Mouse (Mus musculus) heart, embryonic 11.5 days (tissue): ENCODE data around the gene Olfr57. TPM values are rescaled to one million over a fixed set of nuclear protein-coding genes. Genes with fewer than 3 reads are reported as not detected.
"Not testable (repeated sequence)": the region's sequence is repeated elsewhere in the genome, so short reads cannot be mapped to it uniquely, and the experiment has no call there.

Source experiments
- ATAC-seq: fragments of 200-750 bp; cut with Nextera tagmentation; replicated peaks from 2 replicates; pipeline ENCODE4 v1.8.0; 2017; ENCODE audit warnings: moderate library complexity; ENCODE audit not compliant: insufficient number of reproducible peaks, low FRiP score, low TSS enrichment
- H3K27ac ChIP-seq: fragments of 300-500 bp; sonication (generic); 2 replicates; pipeline ENCODE4 v1.5.1; 2014; ENCODE audit warnings: mild to moderate bottlenecking, low read depth, low read length
- H3K27me3 ChIP-seq: fragments of 300-500 bp; sonication (generic); 2 replicates; pipeline ENCODE4 v1.6.1; 2014; ENCODE audit warnings: mild to moderate bottlenecking, low read length, mixed read lengths; ENCODE audit not compliant: control insufficient read depth, insufficient read depth
- H3K36me3 ChIP-seq: fragments of 300-500 bp; sonication (generic); 2 replicates; pipeline ENCODE4 v1.6.1; 2014; ENCODE audit warnings: mild to moderate bottlenecking, low read length, moderate library complexity, mixed read lengths; ENCODE audit not compliant: control insufficient read depth, insufficient read depth
- H3K4me1 ChIP-seq: fragments of 300-500 bp; sonication (generic); 2 replicates; pipeline ENCODE4 v1.6.1; 2014; ENCODE audit warnings: low read length; ENCODE audit not compliant: control insufficient read depth, insufficient read depth
- H3K4me2 ChIP-seq: fragments of 300-500 bp; sonication (generic); 2 replicates; pipeline ENCODE4 v1.6.1; 2014; ENCODE audit warnings: mild to moderate bottlenecking, moderate library complexity
- H3K4me3 ChIP-seq: fragments of 300-500 bp; sonication (generic); 2 replicates; pipeline ENCODE4 v1.5.1; 2014; ENCODE audit warnings: low read depth, low read length
- H3K9ac ChIP-seq: fragments of 300-500 bp; sonication (generic); 2 replicates; pipeline ENCODE4 v1.6.1; 2014; ENCODE audit warnings: mild to moderate bottlenecking, low read depth, low read length, moderate library complexity
- H3K9me3 ChIP-seq: fragments of 300-500 bp; sonication (generic); replicated peaks from 2 replicates; pipeline ENCODE4 v1.6.1; 2016; ENCODE audit warnings: low read length; ENCODE audit not compliant: control insufficient read depth
- WGBS: fragments of 180-500 bp; shearing (Covaris S2); extraction: QIAGEN DNeasy Blood & Tissue Kit; methylation state at CpG from one replicate; pipeline ENCODE4 v1.1.7; 2014; ENCODE audit not compliant: insufficient replicate concordance; 5-methylcytosine and 5-hydroxymethylcytosine counted together
- polyA plus RNA-seq: library from polyadenylated mRNA; unstranded; fragments of >200 nt; fragmentation: Nextera tagmentation; extraction: Ambion mirVana; gene quantifications from 2 replicates; pipeline ENCODE4 v1.2.1, GENCODE M21; 2014

Olfr57 gene
- polyA plus RNA-seq = not detected in 2 replicates

DNA sequence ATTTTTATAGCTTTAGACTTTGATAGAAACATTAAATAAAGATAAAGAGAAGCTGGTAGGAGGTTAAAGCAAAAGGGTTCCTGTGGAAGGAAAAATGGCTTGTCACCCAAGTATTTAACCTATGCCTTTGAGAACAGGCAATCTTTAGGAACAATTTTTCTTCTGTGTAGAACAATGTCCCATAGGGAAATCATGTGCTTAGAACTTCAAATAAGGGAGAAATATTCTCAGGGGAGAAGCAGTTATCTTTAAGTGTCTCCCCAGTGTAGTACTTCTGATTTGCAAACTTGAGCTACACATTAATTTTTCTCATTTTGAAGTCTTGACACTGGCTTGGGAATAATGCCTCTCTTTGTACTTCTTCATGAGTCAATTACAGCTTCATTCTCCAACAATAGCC is at the start of gene Olfr57:
TSS of gene Olfr57 (plus strand) at position 301 of the 400 bp plus-strand sequence.
- H3K27ac ChIP-seq = no peak within 1 kb of the TSS
- H3K27me3 ChIP-seq = no peaks in the 10 kb centered on the region
- H3K4me3 ChIP-seq = no peak within 1 kb of the TSS
- no peak within 1 kb of the TSS for H3K9ac ChIP-seq
- H3K9me3 ChIP-seq = no peaks in the 10 kb centered on the region
- H3K36me3 ChIP-seq = no peaks in the 10 kb centered on the region
- no peaks in the 10 kb centered on the region for H3K4me1 ChIP-seq
- ATAC-seq = no peak
- H3K4me2 ChIP-seq = no peak within 1 kb of the TSS

DNA sequence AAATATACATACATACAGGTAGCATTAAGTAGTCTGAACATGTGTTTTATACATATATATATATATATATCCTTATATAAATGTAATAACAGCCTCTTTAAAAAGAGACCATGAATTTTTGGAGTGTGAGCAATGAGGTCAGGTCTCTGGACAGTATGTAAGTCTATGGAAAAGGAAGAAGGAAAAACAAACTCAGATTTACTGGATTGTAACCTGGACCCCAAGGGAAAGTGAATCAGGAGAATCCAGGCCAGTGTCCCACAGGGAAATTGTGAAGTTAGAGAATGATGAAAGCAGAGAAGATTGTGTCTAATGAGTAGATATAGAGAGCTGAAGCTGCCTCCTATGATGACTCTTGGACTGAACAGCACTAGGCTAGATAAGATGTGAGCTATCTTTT is 47.8 kb upstream of the Olfr57 start, which contains the start of gene Olfr1352:
TSS of gene Olfr1352 (plus strand) at position 301 of the 400 bp plus-strand sequence.
- no peak within 1 kb of the TSS for H3K9ac ChIP-seq
- ATAC-seq = no peak

DNA sequence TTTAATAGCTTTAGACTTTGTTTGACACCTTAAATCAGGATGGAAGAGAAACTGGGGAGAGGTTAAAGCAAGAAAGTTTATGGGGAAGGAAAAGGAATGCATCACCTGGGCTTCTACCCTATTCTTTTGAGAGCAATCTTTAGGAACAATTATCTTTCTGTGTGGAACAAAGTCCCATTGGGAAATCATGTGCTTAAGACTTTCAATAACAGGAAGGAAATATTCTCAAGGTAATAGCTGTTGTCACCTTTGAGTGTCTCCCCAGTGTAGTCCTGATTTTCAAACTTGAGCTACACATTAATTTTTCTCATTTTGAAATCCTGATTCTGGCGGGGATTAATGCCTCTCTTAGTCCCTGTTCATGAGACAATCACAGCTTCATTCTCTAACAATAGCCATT is 16.4 kb upstream of the Olfr57 start, which contains the start of gene Olfr1351:
TSS of gene Olfr1351 (plus strand) at position 301 of the 400 bp plus-strand sequence.
- Histone ChIP-seq H3K27me3 (no peaks in the 10 kb centered on the region), H3K4me1 (no peaks in the 10 kb centered on the region), H3K9me3 (no peaks in the 10 kb centered on the region), H3K27ac (no peak within 1 kb of the TSS), H3K9ac (no peak within 1 kb of the TSS), H3K4me2 (no peak within 1 kb of the TSS), H3K4me3 (no peak within 1 kb of the TSS), H3K36me3 (no peaks in the 10 kb centered on the region)
- 56% methylated on average over 1 of the region's 1 CpGs for WGBS
- no peak for ATAC-seq

More for the DNA sequence above, 47.8 kb upstream of the Olfr57 start, which contains the start of gene Olfr1352:
- H3K36me3 ChIP-seq = no peaks in the 10 kb centered on the region
- H3K4me3 ChIP-seq = no peak within 1 kb of the TSS
- no peaks in the 10 kb centered on the region for H3K4me1 ChIP-seq
- H3K27me3 ChIP-seq = no peaks in the 10 kb centered on the region
- no peak within 1 kb of the TSS for H3K27ac ChIP-seq
- no peak within 1 kb of the TSS for H3K4me2 ChIP-seq
- no peaks in the 10 kb centered on the region for H3K9me3 ChIP-seq

DNA sequence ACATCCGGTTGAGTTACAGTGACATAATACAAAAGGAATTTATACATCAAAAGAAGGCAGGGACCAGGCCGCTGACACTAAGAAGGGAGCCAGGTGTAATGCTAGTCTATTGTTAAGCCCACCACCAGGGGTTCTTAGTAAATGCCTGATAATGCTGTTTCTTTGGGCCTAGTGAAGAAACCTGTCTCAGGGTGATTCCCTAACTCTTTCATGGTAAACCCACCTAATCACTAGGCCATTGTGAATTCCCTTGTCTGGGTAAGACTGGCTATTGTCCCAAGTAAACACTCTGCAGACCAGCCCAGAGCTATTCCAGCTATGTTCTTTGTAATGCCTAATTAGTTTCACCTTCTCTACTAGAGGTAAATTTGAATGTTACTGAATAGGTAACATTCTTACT is 13.9 kb downstream of the Olfr57 start:
- H3K9ac ChIP-seq, H3K27me3 ChIP-seq, H3K4me2 ChIP-seq, H3K4me3 ChIP-seq, ATAC-seq, H3K27ac ChIP-seq, H3K4me1 ChIP-seq, H3K9me3 ChIP-seq, H3K36me3 ChIP-seq: not testable (repeated sequence)
- WGBS = 82% methylated on average over 2 of the region's 2 CpGs

DNA sequence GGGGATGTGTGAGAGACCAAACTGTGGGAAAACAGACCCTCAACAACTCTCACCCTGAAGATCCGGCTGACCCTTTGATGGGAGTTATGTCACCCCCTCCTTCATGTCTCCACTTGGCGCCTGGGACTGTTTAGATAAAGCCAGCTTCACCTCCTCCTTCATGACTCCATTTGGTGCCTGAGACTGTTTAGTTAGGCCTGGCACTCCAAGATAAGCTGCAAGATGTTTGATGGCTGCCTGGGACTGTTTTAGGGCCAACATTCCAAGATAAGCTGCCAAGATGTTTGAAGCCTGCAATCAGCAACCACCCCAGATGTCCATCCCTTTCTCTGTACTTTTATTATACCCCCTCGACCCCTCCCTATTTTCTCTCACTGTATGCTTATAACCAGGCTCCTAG is 28.8 kb downstream of the Olfr57 start:
- ATAC-seq = not testable (repeated sequence)
- WGBS = 41% methylated on average over 3 of the region's 3 CpGs

More for the DNA sequence above, 28.8 kb downstream of the Olfr57 start:
- not testable (repeated sequence) for H3K4me3 ChIP-seq, H3K27me3 ChIP-seq, H3K4me2 ChIP-seq, H3K4me1 ChIP-seq, H3K36me3 ChIP-seq, H3K9ac ChIP-seq, H3K27ac ChIP-seq
- peaks cover 13% of the 10 kb centered on the region for H3K9me3 ChIP-seq

Other genes with a start within 250 kb of the Olfr57 start
- gene Slc1a6, start 248.2 kb upstream of the Olfr57 start, polyA plus RNA-seq = 0.35 and 0.43 TPM in 2 replicates
- not detected in 2 replicates for gene Olfr1356, start 176.6 kb upstream of the Olfr57 start, polyA plus RNA-seq
- gene Olfr1355, start 153.2 kb upstream of the Olfr57 start, polyA plus RNA-seq = not detected in 2 replicates
- gene Olfr1354, start 115.6 kb upstream of the Olfr57 start, polyA plus RNA-seq = not detected in 2 replicates
- gene Olfr8, start 78.1 kb upstream of the Olfr57 start, polyA plus RNA-seq = not detected in 2 replicates
- gene Olfr1353, start 65.4 kb upstream of the Olfr57 start, polyA plus RNA-seq = not detected in 2 replicates
- gene Olfr1352, start 47.7 kb upstream of the Olfr57 start, polyA plus RNA-seq = not detected in 2 replicates
- not detected in 2 replicates for gene Olfr1351, start 16.3 kb upstream of the Olfr57 start, polyA plus RNA-seq
- 18.2 and 20.2 TPM in 2 replicates for gene 2610008E11Rik, start 68.9 kb downstream of the Olfr57 start, polyA plus RNA-seq
- not detected in 2 replicates for gene Vmn2r80, start 120.0 kb downstream of the Olfr57 start, polyA plus RNA-seq
- gene Vmn2r81, start 219.0 kb downstream of the Olfr57 start, polyA plus RNA-seq = not detected in 2 replicates